Mouse (Mus musculus): ENCODE measurements at regions not wholly inside any gene's neighbourhood (a gene's known extent, or its start where the extent isn't known, plus 50 kb on each side); places are given as distances from the start of the nearest gene placed in this dataset.

GRCm38 (mm10) chr9:46736232-46736631, 262.3 kb upstream of the Gm4791 start:
- DNase-seq = no peak

GRCm38 (mm10) chr9:46735664-46736067, 262.9 kb upstream of the Gm4791 start:
- peak; percentile 89 to 91 for DNase-seq

GRCm38 (mm10) chr9:46728465-46728864, 270.1 kb upstream of the Gm4791 start:
- no peak for DNase-seq

GRCm38 (mm10) chr9:46724231-46724630, 274.3 kb upstream of the Gm4791 start:
- no peak for DNase-seq

- no peak for DNase-seq
Observed at GRCm38 (mm10) chr9:46713415-46713814, 285.1 kb upstream of the Gm4791 start.

GRCm38 (mm10) chr9:46704151-46704905, 294.2 kb upstream of the Gm4791 start:
- DNase-seq = peak; percentile 6 to 22

GRCm38 (mm10) chr9:46703674-46704073, 294.9 kb upstream of the Gm4791 start:
- no peak for DNase-seq

- DNase-seq = peak in 1 of 2 experiments; percentile 9
Observed at GRCm38 (mm10) chr9:46702901-46703636, 295.5 kb upstream of the Gm4791 start.

GRCm38 (mm10) chr9:46702053-46702900, 296.3 kb upstream of the Gm4791 start:
- DNase-seq = peak in 1 of 2 experiments; percentile 6

- DNase-seq = no peak
Observed at GRCm38 (mm10) chr9:46696171-46696570, 302.4 kb upstream of the Gm4791 start.

GRCm38 (mm10) chr9:46689331-46689730, 309.2 kb upstream of the Gm4791 start:
- DNase-seq = no peak

GRCm38 (mm10) chr9:46684113-46684850, 314.3 kb upstream of the Gm4791 start:
- DNase-seq = no peak

- no peak for DNase-seq
Observed at GRCm38 (mm10) chr9:46672050-46672449, 326.5 kb upstream of the Gm4791 start.

- DNase-seq = no peak
Observed at GRCm38 (mm10) chr9:46654422-46654821, 334.6 kb upstream of the 4931429L15Rik start.

GRCm38 (mm10) chr9:46647238-46647922, 327.6 kb upstream of the 4931429L15Rik start:
- peak in 1 of 2 experiments; percentile 22 for DNase-seq

- DNase-seq = peak in 1 of 2 experiments; percentile 13
Observed at GRCm38 (mm10) chr9:46645469-46645884, 325.7 kb upstream of the 4931429L15Rik start.

- no peak for DNase-seq
Observed at GRCm38 (mm10) chr9:46643551-46643950, 323.8 kb upstream of the 4931429L15Rik start.

GRCm38 (mm10) chr9:46642696-46643095, 322.9 kb upstream of the 4931429L15Rik start:
- no peak for DNase-seq

GRCm38 (mm10) chr9:46636261-46637010, 316.6 kb upstream of the 4931429L15Rik start:
- DNase-seq = no peak

GRCm38 (mm10) chr9:46633952-46634351, 314.2 kb upstream of the 4931429L15Rik start:
- DNase-seq = no peak

- DNase-seq = peak; percentile 64 to 66
Observed at GRCm38 (mm10) chr9:46632576-46632975, 312.8 kb upstream of the 4931429L15Rik start.
